ENCODE assay signal across 9 mouse cellular contexts in genomic region chr7:98349821-98350220, GRCm38 (mm10). TPM values are rescaled to one million over a fixed set of nuclear protein-coding genes. Genes with fewer than 3 reads are reported as not detected.
"Had no signal": no experiment of that assay in that cellular context is flagged by ENCODE, and none has a peak within 500 bp of the region (broad histone marks: within the 10 kb centered on the region; RNA-seq: fewer than 3 reads in every experiment).

No protein-coding gene starts in this region.

- H3K9ac ChIP-seq: liver, embryonic 14.5 days; neural tube, embryonic 12.5 days had no signal

- H3K4me3 ChIP-seq: layer of hippocampus, adult 2 months; neural tube, embryonic 12.5 days had no signal

- H3K27ac ChIP-seq: layer of hippocampus, adult 2 months; liver, embryonic 14.5 days; neural tube, embryonic 12.5 days; stomach, postnatal 0 days had no signal

- H3K27me3 ChIP-seq: neural tube, embryonic 12.5 days had no signal

- ATAC-seq: hindbrain, embryonic 16.5 days had no signal

- H3K9me3 ChIP-seq: neural tube, embryonic 12.5 days had no signal

- H3K4me2 ChIP-seq: neural tube, embryonic 12.5 days had no signal

RNA-seq across cellular contexts. Expression of gene Tsku, which starts 11.3 kb away (rescaled TPM):
- total RNA-seq: megakaryocyte progenitor cell, adult 5-6 weeks; monocyte, adult 5-6 weeks; neutrophil, adult 5-6 weeks had no signal
- polyA plus RNA-seq: inflammation-experienced regulatory T-cells, adult 6 months had no signal
